Mouse (Mus musculus) spleen, postnatal 14 days (tissue): Measurements from ENCODE around the gene Nr2f6.
"Not testable (repeated sequence)": the region's sequence is repeated elsewhere in the genome, so short reads cannot be mapped to it uniquely, and the experiment has no call there.

Source experiments
- DNase-seq, 2 experiments: peaks; one replicate each; pipeline ENCODE4 v3.0.0; 2021 to 2022; ENCODE audit warnings: low spot score in 2 of 2

Nr2f6 gene

GRCm38 (mm10) chr8:71367529-71368176 lies 14.1 kb downstream of the Nr2f6 start:
- no peak for DNase-seq

GRCm38 (mm10) chr8:71366771-71367528 lies 14.8 kb downstream of the Nr2f6 start, which contains the start of gene Use1:
Gene Use1, plus strand, starts transcription at chr8:71366848.
- DNase-seq: peak; percentile 74 to 83

GRCm38 (mm10) chr8:71358026-71358425 lies 23.7 kb downstream of the Nr2f6 start:
- no peak for DNase-seq

DNA sequence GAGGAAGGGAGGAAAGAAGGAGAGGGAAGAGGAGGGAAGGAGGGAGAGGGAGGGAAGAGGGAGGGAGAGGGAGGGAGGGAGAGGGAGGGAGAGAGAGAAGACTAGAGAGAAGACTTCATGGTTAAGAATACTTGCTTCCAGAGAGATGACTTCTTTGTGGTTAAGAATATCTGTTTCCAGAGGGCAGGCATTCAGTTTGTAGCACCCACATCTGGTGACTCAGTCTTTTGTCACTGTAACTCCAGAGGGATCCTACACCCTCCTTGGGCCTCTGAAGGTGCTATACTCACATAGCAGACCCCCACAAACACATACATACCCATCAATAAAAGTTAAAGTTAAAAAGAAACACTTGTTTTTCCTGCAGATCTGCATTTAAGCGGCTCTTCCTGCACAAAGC lies 30.2 kb downstream of the Nr2f6 start:
- DNase-seq: no peak

- no peak for DNase-seq
Measured at GRCm38 (mm10) chr8:71351117-71351516, 30.6 kb downstream of the Nr2f6 start.

DNA sequence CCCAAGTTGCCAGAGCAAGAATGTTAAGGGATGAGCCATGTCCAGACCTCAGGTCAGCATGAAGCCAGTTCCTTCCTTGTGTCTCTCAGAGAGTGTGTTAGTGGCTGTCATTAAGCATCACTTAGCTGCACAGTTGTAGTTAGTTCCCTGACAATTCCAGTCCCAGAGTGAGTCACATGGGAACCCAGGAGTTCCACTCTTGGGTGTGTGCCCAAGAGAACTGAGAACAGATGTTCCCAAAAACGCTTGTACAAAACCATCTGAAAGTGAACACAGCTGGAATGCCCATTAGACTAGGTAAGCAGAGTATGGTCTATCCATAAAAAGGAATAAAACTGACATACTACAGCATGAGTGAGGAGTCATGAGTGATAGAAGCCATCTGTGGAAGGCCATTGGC lies 35.2 kb downstream of the Nr2f6 start:
- no peak for DNase-seq

DNA sequence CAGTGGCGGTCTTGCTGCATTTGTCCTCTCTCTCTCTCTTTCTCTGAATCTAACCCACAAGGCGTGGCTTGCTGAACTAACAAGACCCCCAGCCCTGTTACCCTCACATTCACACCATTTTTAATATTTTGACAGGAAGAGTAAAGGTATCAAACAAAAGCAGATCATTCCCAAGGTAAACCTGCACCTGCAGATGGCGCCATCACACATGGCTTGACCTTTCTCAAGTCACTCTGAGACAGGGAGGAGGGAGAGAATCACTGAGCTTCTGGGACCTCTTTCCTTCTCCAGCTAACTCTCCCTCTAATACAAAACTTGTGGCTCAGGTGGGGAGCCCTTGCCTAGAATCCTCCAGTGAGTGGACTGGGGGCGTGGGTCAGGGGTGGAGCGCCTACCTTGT lies 41.1 kb downstream of the Nr2f6 start:
- peak in 1 of 2 experiments; percentile 33 for DNase-seq

DNA sequence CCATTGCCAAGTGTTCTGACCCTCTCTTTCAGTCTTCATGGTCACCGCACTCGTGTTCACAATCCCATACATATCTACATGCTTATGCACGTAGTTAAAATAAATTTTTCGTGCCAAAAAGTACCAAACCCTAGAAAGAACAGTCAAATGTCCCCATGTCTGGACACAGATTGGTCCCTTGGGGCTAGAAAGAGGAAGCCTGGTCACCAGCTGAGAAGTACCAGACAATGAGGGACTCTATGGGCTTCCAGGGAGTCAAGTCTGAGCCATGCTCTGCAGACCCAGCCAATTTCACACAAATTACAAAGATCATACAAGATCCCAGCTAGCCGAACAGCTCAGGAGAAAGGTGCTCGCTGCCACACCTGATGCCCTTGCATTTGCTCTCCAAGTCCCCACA lies 43.9 kb downstream of the Nr2f6 start:
- DNase-seq: not testable (repeated sequence)

DNA sequence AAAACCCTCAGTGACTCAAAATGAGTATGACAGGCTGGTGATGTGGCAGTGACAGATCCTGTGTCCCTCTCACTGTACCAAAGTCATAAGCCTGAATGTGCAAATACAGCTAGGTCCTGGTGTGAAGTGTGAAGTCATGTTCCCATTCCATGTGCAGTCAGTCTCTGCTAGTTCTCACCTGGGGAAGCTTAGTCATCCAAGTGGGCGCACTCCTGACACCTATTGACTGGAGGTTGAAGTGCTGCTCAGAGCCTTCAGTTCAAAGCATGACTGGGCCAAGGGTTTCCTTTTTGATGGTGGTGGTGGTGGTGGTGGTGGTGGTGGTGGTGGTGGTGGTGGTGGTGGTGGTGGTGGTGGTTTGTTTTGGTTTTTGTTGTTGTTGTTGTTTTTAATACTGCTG lies 56.9 kb downstream of the Nr2f6 start:
- peak in 1 of 2 experiments; percentile 8 for DNase-seq
